Mouse (Mus musculus): ENCODE data around the gene Hyal2. TPM values are rescaled to one million over a fixed set of nuclear protein-coding genes. Genes with fewer than 3 reads are reported as not detected.

Gene Hyal2
- polyA plus RNA-seq, 1 experiment: 39.8 TPM

DNA sequence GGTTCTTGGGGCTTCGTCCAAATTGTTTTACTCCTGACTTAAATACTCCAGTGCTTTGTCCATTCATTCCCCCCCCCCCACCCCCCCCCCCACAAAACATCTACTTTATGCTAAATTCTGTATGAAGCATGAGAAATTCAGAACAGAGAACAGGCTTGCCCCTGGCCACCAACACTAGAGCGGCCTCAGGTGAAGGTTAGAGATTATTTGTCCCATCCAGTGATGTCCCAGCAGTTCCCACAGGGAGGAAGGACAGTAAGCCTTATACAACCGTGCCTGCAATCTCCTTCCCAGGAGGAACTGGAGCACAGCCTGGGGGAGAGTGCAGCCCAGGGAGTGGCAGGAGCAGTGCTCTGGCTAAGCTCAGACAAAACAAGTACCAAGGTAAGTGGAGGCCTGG lies 10.8 kb downstream of the Hyal2 start, which contains the start of gene Naa80:
Gene Naa80, plus strand, starts transcription at position 301 of the 400 bp plus-strand sequence.
- TF ChIP-seq CTCF (IDR thresholded peaks at IDR 0.05; ENCODE audit: borderline replicate concordance, control insufficient read depth, extremely low read depth, insufficient read depth, low read length, poor library complexity) (no peak), POLR2A (IDR thresholded peaks at IDR 0.05; ENCODE audit: control insufficient read depth, extremely low read depth, insufficient read depth, low read length, poor library complexity) (no peak)
- WGBS: 96% methylated on average over 3 of the region's 3 CpGs
- no peaks in the 10 kb centered on the region for H3K27me3 ChIP-seq (ENCODE audit: control insufficient read depth, insufficient read depth, low read length)
- DNase-seq: no peak
- H3K4me3 ChIP-seq (ENCODE audit: control insufficient read depth, insufficient read depth, low read length): no peak within 1 kb of the TSS
- H3K36me3 ChIP-seq (ENCODE audit: control insufficient read depth, insufficient read depth, low read length): no peaks in the 10 kb centered on the region
- peaks cover 10% of the 10 kb centered on the region for H3K4me1 ChIP-seq (replicated peaks; ENCODE audit: control insufficient read depth, insufficient read depth, low read length)
- no peak within 1 kb of the TSS for H3K27ac ChIP-seq (ENCODE audit: control insufficient read depth, insufficient read depth, low read length)

DNA sequence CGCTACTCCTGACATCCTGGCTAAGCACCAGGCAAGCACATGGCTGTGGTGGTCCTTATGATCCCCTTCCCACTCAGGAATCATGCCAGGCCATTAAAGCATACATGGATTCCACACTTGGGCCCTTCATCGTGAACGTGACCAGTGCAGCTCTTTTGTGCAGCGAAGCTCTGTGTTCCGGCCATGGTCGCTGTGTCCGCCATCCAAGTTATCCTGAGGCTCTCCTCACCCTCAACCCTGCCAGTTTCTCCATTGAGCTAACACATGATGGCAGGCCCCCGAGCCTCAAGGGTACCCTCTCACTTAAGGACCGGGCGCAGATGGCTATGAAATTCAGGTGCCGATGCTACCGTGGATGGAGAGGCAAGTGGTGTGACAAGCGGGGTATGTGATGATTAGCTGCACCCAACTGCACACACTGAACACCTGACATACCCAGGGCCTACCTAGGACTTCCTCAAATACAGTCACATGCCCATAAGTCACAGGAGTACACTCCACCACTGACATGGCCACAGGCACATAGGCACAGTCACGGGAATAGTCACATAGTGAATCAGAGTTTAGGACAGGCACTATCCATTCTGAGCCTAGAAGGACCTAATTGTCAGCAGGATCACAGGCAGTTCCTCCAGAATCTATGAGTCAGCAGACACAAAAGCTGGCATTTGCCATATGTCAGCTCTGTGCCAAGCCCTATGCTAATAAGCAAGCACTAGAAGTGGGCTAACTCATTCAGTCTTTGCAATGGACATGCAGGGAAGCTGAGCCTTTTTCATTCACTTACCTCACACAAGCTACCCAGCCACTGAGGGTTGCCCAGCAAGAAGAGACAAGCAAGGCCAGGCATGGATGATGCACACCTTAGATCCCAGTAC lies 11.5 kb downstream of the Hyal2 start:
- H3K4me1 ChIP-seq (replicated peaks; ENCODE audit: control insufficient read depth, insufficient read depth, low read length): peaks cover 10% of the 10 kb centered on the region
- H3K36me3 ChIP-seq (ENCODE audit: control insufficient read depth, insufficient read depth, low read length): no peaks in the 10 kb centered on the region
- no peak for DNase-seq
- TF ChIP-seq CTCF (IDR thresholded peaks at IDR 0.05; ENCODE audit: borderline replicate concordance, control insufficient read depth, extremely low read depth, insufficient read depth, low read length, poor library complexity) (no peak), POLR2A (IDR thresholded peaks at IDR 0.05; ENCODE audit: control insufficient read depth, extremely low read depth, insufficient read depth, low read length, poor library complexity) (no peak)
- H3K4me3 ChIP-seq (ENCODE audit: control insufficient read depth, insufficient read depth, low read length): no peak overlapping the region
- H3K27me3 ChIP-seq (ENCODE audit: control insufficient read depth, insufficient read depth, low read length): no peaks in the 10 kb centered on the region
- 94% methylated on average over 14 of the region's 14 CpGs for WGBS
- H3K27ac ChIP-seq (ENCODE audit: control insufficient read depth, insufficient read depth, low read length): no peak overlapping the region

DNA sequence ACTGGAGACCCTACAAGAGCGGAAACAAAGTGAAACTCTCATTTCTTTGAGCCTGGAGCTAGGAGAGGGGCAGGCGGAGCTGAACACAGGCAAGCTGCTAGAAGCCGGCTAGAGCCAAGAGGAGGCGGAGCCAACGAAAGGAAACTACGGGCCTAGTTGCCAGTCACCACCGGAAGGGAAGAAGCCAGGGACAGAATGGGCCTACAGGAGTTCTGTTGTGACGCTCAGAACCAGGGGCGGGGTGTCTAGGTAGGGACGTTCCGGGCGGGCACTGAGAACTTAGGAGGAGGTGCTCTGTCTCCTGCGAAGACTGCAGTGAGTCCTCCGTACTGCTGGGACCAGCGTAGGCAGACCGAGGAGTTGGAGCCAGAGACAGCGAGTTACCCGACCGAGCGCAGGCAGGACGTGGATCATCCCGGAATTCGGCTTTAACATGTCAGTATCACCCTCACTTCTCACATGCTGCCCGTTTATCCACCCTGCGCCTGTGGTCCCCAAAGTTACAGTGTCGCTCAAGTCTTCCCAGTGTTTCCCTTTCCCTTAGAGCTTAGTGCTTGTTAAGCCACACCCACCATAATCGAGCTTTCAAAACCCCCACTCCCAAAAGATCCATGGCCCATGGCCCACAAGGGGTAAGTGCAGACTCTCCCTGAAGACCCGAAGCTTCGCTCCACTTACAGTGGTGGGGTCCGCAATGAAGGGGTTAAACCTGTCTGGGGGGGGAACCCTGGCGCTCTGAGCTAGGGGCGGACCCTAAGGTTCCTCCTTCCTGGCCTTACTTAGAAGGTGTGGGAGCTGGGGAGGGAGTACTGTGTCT lies 13.0 kb downstream of the Hyal2 start, which contains the start of gene Hyal3:
Gene Hyal3, plus strand, starts transcription at position 318 of the 817 bp plus-strand sequence.
- H3K4me1 ChIP-seq (replicated peaks; ENCODE audit: control insufficient read depth, insufficient read depth, low read length): peaks cover 10% of the 10 kb centered on the region
- TF ChIP-seq CTCF (IDR thresholded peaks at IDR 0.05; ENCODE audit: borderline replicate concordance, control insufficient read depth, extremely low read depth, insufficient read depth, low read length, poor library complexity): no peak
- TF ChIP-seq POLR2A (IDR thresholded peaks at IDR 0.05; ENCODE audit: control insufficient read depth, extremely low read depth, insufficient read depth, low read length, poor library complexity): peak; percentile 71; the same call in 1 of the 2 replicates

DNA sequence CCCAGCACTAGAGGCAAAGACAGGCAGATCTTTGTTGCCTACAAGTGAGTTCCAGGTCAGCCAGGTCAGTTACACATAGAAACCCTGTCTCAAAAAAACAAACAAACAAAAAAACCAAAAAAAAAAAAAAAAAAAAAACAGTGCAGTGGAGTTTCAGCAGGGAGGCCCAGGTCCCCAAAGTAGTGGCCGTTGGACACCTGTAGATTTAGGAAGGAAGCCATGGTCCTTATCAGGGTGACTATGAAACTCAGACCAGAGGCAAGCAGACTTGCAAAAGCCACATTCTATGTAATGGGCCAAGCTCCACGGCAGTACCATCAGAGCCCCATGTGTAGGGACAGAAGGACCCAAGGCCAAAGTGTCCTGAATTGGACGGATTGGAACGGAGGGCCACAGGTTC lies 13.8 kb downstream of the Hyal2 start:
- H3K4me3 ChIP-seq (ENCODE audit: control insufficient read depth, insufficient read depth, low read length): no peak overlapping the region
- no peak for TF ChIP-seq CTCF (IDR thresholded peaks at IDR 0.05; ENCODE audit: borderline replicate concordance, control insufficient read depth, extremely low read depth, insufficient read depth, low read length, poor library complexity)
- TF ChIP-seq POLR2A (IDR thresholded peaks at IDR 0.05; ENCODE audit: control insufficient read depth, extremely low read depth, insufficient read depth, low read length, poor library complexity): no peak
- no peak overlapping the region for H3K27ac ChIP-seq (ENCODE audit: control insufficient read depth, insufficient read depth, low read length)
- H3K36me3 ChIP-seq (ENCODE audit: control insufficient read depth, insufficient read depth, low read length): no peaks in the 10 kb centered on the region
- 51% methylated on average over 4 of the region's 4 CpGs for WGBS
- no peaks in the 10 kb centered on the region for H3K27me3 ChIP-seq (ENCODE audit: control insufficient read depth, insufficient read depth, low read length)
- peaks cover 12% of the 10 kb centered on the region for H3K4me1 ChIP-seq (replicated peaks; ENCODE audit: control insufficient read depth, insufficient read depth, low read length)
- DNase-seq: no peak

More for the DNA sequence above, 13.0 kb downstream of the Hyal2 start, which contains the start of gene Hyal3:
- WGBS: under 1% methylated on average over 32 of the region's 32 CpGs
- Histone ChIP-seq H3K4me3 (ENCODE audit: control insufficient read depth, insufficient read depth, low read length) (peak within 1 kb of the TSS; percentile 58), H3K27me3 (ENCODE audit: control insufficient read depth, insufficient read depth, low read length) (no peaks in the 10 kb centered on the region), H3K27ac (ENCODE audit: control insufficient read depth, insufficient read depth, low read length) (peak within 1 kb of the TSS; percentile 50), H3K36me3 (ENCODE audit: control insufficient read depth, insufficient read depth, low read length) (no peaks in the 10 kb centered on the region)
- DNase-seq: peak; percentile 85

DNA sequence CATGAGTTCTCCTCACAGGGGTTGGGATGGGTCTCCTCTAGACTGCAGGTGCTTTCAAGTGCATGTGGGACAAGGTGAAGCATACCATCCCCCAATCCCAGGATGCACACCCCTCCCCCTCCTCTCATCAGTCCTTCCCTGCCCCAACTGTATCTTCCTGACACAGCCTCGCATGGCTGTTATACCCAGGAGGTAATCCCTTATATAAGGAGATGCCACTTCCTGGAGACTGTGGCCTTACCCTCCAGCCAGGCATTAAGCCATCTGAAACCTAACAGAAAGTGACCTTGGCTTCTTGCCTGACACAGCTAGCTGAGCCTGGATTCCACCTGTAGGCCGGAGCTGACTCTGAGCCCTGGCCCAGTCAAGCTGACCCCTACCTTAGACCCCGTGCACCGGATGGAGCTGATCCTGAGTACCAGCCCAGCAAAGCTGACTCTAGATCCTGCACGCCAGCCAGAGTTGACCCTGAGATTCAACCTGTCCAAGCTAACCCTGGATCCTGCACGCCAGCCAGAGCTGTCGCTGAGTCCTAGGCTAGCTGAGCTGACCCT lies 14.8 kb downstream of the Hyal2 start:
- H3K4me1 ChIP-seq (replicated peaks; ENCODE audit: control insufficient read depth, insufficient read depth, low read length): peaks cover 14% of the 10 kb centered on the region
- TF ChIP-seq POLR2A (IDR thresholded peaks at IDR 0.05; ENCODE audit: control insufficient read depth, extremely low read depth, insufficient read depth, low read length, poor library complexity) (no peak), CTCF (IDR thresholded peaks at IDR 0.05; ENCODE audit: borderline replicate concordance, control insufficient read depth, extremely low read depth, insufficient read depth, low read length, poor library complexity) (no peak)
- no peak overlapping the region for H3K4me3 ChIP-seq (ENCODE audit: control insufficient read depth, insufficient read depth, low read length)
- H3K36me3 ChIP-seq (ENCODE audit: control insufficient read depth, insufficient read depth, low read length): no peaks in the 10 kb centered on the region
- no peak overlapping the region for H3K27ac ChIP-seq (ENCODE audit: control insufficient read depth, insufficient read depth, low read length)
- no peaks in the 10 kb centered on the region for H3K27me3 ChIP-seq (ENCODE audit: control insufficient read depth, insufficient read depth, low read length)
- WGBS: 88% methylated on average over 7 of the region's 7 CpGs
- no peak for DNase-seq

DNA sequence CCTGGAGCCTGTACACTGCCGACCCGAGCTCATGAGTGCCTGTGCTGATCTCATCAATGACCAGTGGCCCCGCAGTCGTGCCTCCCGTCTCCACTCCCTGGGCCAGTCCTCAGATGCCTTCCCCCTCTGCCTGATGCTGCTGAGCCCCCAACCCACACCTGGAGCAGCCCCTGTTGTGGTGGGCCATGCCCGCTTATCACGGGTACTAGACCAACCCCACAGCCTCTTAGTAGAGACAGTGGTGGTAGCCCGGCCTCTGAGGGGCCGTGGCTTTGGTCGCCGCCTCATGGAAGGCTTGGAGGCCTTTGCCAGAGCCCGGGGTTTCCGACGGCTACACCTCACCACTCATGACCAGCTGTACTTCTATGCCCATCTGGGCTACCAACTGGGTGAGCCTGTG lies 15.4 kb downstream of the Hyal2 start:
- TF ChIP-seq CTCF (IDR thresholded peaks at IDR 0.05; ENCODE audit: borderline replicate concordance, control insufficient read depth, extremely low read depth, insufficient read depth, low read length, poor library complexity) (no peak), POLR2A (IDR thresholded peaks at IDR 0.05; ENCODE audit: control insufficient read depth, extremely low read depth, insufficient read depth, low read length, poor library complexity) (no peak)
- no peak overlapping the region for H3K27ac ChIP-seq (ENCODE audit: control insufficient read depth, insufficient read depth, low read length)

More for the DNA sequence above, 15.4 kb downstream of the Hyal2 start:
- no peak overlapping the region for H3K4me3 ChIP-seq (ENCODE audit: control insufficient read depth, insufficient read depth, low read length)
- 93% methylated on average over 14 of the region's 14 CpGs for WGBS
- H3K4me1 ChIP-seq (replicated peaks; ENCODE audit: control insufficient read depth, insufficient read depth, low read length): peaks cover 18% of the 10 kb centered on the region
- H3K36me3 ChIP-seq (ENCODE audit: control insufficient read depth, insufficient read depth, low read length): no peaks in the 10 kb centered on the region
- H3K27me3 ChIP-seq (ENCODE audit: control insufficient read depth, insufficient read depth, low read length): no peaks in the 10 kb centered on the region
- DNase-seq: no peak

Measured in thymus, adult 2 months (tissue).